Mouse (Mus musculus): ENCODE results near the gene Il6st.

- TF ChIP-seq CTCF (IDR thresholded peaks at IDR 0.05; ENCODE audit: extremely low read depth, insufficient read depth, insufficient read length, insufficient replicate concordance) (no peak), POLR2A (IDR thresholded peaks at IDR 0.05; ENCODE audit: low read depth, low read length) (no peak)
These were observed 20.9 kb upstream of the Il6st start for GRCm38 (mm10) chr13:112442867-112443529.
